Mouse (Mus musculus) MEL (cell line): ENCODE measurements around the gene Tm9sf1.

ENCODE experiments used
- CHD1 ChIP-seq: IDR thresholded peaks from 2 replicates; pipeline ENCODE4 v1.6.1; 2012; ENCODE audit warnings: low read depth, mild to moderate bottlenecking, inconsistent platforms, low read length, improper control_type of control experiment
- TBP ChIP-seq: IDR thresholded peaks from 2 replicates; pipeline ENCODE4 v1.8.0; 2011; ENCODE audit warnings: low read depth, low read length, improper control_type of control experiment

DNA sequence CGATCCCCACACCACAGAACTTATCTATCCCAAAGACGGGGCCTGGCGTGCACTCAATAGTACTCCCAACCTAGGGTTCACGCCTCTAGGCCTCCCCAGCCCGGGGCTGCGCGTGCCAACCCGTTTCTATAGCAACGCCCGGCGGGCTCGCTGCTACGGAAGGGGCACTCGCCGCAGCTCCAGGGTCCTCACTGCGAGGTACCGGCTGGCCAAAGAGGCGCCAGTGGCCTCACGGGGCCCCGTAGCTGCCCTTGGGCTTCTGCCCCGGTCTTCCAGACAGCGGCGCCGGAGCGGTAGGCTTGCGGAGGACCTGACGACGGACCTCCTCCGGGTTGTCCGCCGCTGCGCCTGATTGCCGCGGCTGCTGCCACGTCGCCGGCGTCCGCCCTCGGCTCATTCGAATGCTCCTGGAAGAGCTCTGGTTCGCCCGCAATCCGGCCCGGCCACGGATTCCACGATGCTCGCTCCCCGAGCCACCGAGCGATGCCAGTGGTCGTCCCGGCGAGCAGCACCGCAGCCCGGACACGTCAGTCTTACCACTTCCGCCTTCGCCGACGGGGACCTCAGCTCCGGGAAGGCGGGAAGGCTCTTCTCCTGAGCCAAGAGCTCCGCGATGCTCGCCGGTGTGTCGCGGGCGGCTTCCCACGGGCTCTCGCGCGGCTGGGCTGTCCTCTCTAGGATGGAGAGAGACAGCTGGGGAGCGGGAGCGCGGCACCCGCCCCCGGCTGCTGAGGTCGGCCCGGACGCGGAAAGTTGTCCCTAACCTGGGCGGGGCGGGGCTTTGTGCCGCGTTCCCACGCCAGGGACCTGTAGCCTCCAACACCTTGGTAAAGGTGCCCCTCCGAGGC is at the start of gene Tm9sf1:
- no peak; the same call in 1 of the 2 replicates for TF ChIP-seq TBP
- no peak for TF ChIP-seq CHD1
